Mouse (Mus musculus): ENCODE measurements around the gene Hbb-bt. TPM values are rescaled to one million over a fixed set of nuclear protein-coding genes. Genes with fewer than 3 reads are reported as not detected.
"Not testable (repeated sequence)": the region's sequence is repeated elsewhere in the genome, so short reads cannot be mapped to it uniquely, and the experiment has no call there.

Hbb-bt gene
- polyA plus RNA-seq, 1 experiment, result not detected

DNA sequence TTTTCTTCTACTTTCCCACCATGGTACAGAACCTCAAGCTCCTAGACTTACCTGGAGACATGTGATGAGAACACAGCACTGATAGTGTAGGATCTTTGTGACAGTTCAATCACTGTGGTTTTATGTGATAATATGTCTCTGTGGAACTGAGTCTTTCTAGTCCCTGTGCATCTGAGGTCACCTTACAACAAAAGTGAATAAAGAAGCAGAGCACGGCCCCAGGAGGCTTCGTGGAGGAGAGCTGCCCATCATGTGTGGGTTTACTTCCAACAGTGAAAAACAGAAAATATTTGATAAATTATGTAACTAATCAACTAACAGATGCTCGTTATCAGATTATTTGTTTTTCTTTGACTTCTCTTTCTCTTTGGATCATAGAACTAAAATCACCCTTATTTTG, 34.2 kb downstream of the Hbb-bt start, which contains the start of gene Olfr68:
Gene Olfr68 (minus strand): TSS at position 101 of the 400 bp plus-strand sequence.
- no peaks in the 10 kb centered on the region for H3K36me3 ChIP-seq (ENCODE audit: control insufficient read depth, insufficient read depth)
- H3K4me2 ChIP-seq (ENCODE audit: low read depth), result no peak within 1 kb of the TSS
- H3K27me3 ChIP-seq (ENCODE audit: control insufficient read depth, insufficient read depth, insufficient read length), result no peaks in the 10 kb centered on the region
- H3ac ChIP-seq (ENCODE audit: control insufficient read depth, insufficient read length), result no peak within 1 kb of the TSS
- no peak within 1 kb of the TSS for H3K4me3 ChIP-seq
- no peaks in the 10 kb centered on the region for H3K79me2 ChIP-seq (ENCODE audit: control insufficient read depth, insufficient read depth)
- no peak for TF ChIP-seq CEBPB (IDR thresholded peaks at IDR 0.05; ENCODE audit: insufficient read depth, poor library complexity, severe bottlenecking)
- TF ChIP-seq MYOD1 (IDR thresholded peaks at IDR 0.05; ENCODE audit: control insufficient read depth in 1 of 3, insufficient read length in 2 of 3, low read depth in 2 of 3), result no peak
- TF ChIP-seq TCF12 (IDR thresholded peaks at IDR 0.05; ENCODE audit: insufficient read depth, poor library complexity, severe bottlenecking), result no peak
- no peak for TF ChIP-seq TCF3 (IDR thresholded peaks at IDR 0.05; ENCODE audit: insufficient read length, low read depth)
- TF ChIP-seq POLR2A (IDR thresholded peaks at IDR 0.05; ENCODE audit: insufficient read length, low read depth), result no peak
- TF ChIP-seq SRF (IDR thresholded peaks at IDR 0.05; ENCODE audit: control insufficient read depth, insufficient read length, low read depth), result no peak

DNA sequence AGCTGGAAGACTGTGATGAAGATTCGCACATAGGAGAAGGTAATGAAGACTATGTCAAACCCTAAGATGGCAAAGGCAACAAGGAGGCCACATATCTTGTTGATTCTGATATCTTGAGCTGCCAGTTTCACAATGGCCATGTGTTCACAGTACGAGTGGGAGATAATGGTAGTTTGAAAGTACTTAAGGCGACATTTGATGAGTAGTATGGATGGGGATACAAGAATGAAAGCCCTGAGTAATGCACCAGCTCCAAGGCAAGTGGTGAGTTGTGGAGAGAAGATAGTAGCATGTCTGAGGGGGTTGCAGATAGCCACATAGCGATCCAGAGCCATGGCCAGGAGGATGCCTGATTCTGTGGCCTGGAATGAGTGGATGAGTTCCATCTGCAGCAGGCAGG, 36.1 kb downstream of the Hbb-bt start:
- H3ac ChIP-seq (ENCODE audit: control insufficient read depth, insufficient read length); H3K4me2 ChIP-seq (ENCODE audit: low read depth); H3K27me3 ChIP-seq (ENCODE audit: control insufficient read depth, insufficient read depth, insufficient read length); H3K79me2 ChIP-seq (ENCODE audit: control insufficient read depth, insufficient read depth); H3K4me3 ChIP-seq; H3K36me3 ChIP-seq (ENCODE audit: control insufficient read depth, insufficient read depth): not testable (repeated sequence)

DNA sequence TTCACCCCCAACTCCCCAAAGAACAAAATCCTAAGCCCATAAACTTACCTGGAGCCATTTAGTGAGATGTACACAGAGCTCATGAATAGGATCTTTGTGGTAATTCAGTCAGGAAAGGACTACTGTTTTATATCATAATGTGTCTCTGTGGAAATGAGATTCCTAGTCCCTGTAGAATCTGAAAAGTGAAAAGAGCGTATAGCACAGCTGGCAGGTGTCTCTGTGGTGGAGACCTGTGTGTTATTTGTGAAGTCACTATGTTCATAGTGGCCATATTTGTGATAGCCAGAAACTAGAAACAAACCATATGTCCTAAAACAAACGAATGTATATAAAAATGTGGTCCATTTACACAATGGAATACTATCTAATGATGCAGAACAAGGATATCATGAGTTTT, 42.3 kb downstream of the Hbb-bt start, which contains the start of gene Olfr69:
Gene Olfr69 (minus strand): TSS at position 101 of the 400 bp plus-strand sequence.
- TF ChIP-seq POLR2AphosphoS2 (IDR thresholded peaks at IDR 0.05; ENCODE audit: insufficient read length, low read depth) (no peak), MYOD1 (IDR thresholded peaks at IDR 0.05; ENCODE audit: control insufficient read depth in 1 of 3, insufficient read length in 2 of 3, low read depth in 2 of 3) (no peak), E2F4 (IDR thresholded peaks at IDR 0.05; ENCODE audit: insufficient read depth) (no peak), REST (IDR thresholded peaks at IDR 0.05; ENCODE audit: insufficient read depth, insufficient read length) (no peak), CEBPB (IDR thresholded peaks at IDR 0.05; ENCODE audit: insufficient read depth, poor library complexity, severe bottlenecking) (no peak), TCF3 (IDR thresholded peaks at IDR 0.05; ENCODE audit: insufficient read length, low read depth) (no peak), USF1 (IDR thresholded peaks at IDR 0.05; ENCODE audit: low read depth) (no peak), MAX (IDR thresholded peaks at IDR 0.05; ENCODE audit: low read depth) (no peak), MYOG (IDR thresholded peaks at IDR 0.05; ENCODE audit: control insufficient read depth in 1 of 3, insufficient read depth in 1 of 3, insufficient read length in 2 of 3, low read depth in 2 of 3) (no peak), SRF (IDR thresholded peaks at IDR 0.05; ENCODE audit: control insufficient read depth, insufficient read length, low read depth) (no peak), POLR2A (IDR thresholded peaks at IDR 0.05; ENCODE audit: insufficient read length, low read depth) (no peak), TCF12 (IDR thresholded peaks at IDR 0.05; ENCODE audit: insufficient read depth, poor library complexity, severe bottlenecking) (no peak)
- Histone ChIP-seq H3K79me2 (ENCODE audit: control insufficient read depth, insufficient read depth) (no peaks in the 10 kb centered on the region), H3ac (ENCODE audit: control insufficient read depth, insufficient read length) (no peak within 1 kb of the TSS), H3K36me3 (ENCODE audit: control insufficient read depth, insufficient read depth) (no peaks in the 10 kb centered on the region), H3K27me3 (ENCODE audit: control insufficient read depth, insufficient read depth, insufficient read length) (no peaks in the 10 kb centered on the region), H3K4me3 (no peak within 1 kb of the TSS), H3K4me2 (ENCODE audit: low read depth) (no peak within 1 kb of the TSS)

DNA sequence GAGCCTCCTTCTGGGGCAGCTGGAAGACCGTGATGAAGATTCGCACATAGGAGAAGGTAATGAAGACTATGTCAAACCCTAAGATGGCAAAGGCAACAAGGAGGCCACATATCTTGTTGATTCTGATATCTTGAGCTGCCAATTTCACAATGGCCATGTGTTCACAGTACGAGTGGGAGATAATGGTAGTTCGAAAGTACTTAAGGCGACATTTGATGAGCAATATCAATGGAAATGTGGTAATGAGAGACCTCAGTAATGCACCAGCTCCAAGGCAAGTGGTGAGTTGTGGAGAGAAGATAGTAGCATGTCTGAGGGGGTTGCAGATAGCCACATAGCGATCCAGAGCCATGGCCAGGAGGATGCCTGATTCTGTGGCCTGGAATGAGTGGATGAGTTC, 46.1 kb downstream of the Hbb-bt start:
- not testable (repeated sequence) for H3K4me2 ChIP-seq (ENCODE audit: low read depth); H3K27me3 ChIP-seq (ENCODE audit: control insufficient read depth, insufficient read depth, insufficient read length); H3K4me3 ChIP-seq; H3K79me2 ChIP-seq (ENCODE audit: control insufficient read depth, insufficient read depth); H3K36me3 ChIP-seq (ENCODE audit: control insufficient read depth, insufficient read depth); H3ac ChIP-seq (ENCODE audit: control insufficient read depth, insufficient read length)

Other genes starting within 250 kb of the Hbb-bt start
- gene Olfr616, start 244.9 kb downstream of the Hbb-bt start, polyA plus RNA-seq (2012; fragmentation: generic; extraction: Trizol), result not detected
- gene Olfr617, start 240.9 kb downstream of the Hbb-bt start, polyA plus RNA-seq (2012; fragmentation: generic; extraction: Trizol), result not detected
- gene Olfr618, start 223.9 kb downstream of the Hbb-bt start, polyA plus RNA-seq (2012; fragmentation: generic; extraction: Trizol), result not detected
- gene Olfr619, start 213.4 kb downstream of the Hbb-bt start, polyA plus RNA-seq (2012; fragmentation: generic; extraction: Trizol), result not detected
- gene Olfr620, start 201.5 kb downstream of the Hbb-bt start, polyA plus RNA-seq (2012; fragmentation: generic; extraction: Trizol), result not detected
- not detected for gene Olfr622, start 171.3 kb downstream of the Hbb-bt start, polyA plus RNA-seq (2012; fragmentation: generic; extraction: Trizol)
- not detected for gene Olfr623, start 150.3 kb downstream of the Hbb-bt start, polyA plus RNA-seq (2012; fragmentation: generic; extraction: Trizol)
- not detected for gene Olfr624, start 142.8 kb downstream of the Hbb-bt start, polyA plus RNA-seq (2012; fragmentation: generic; extraction: Trizol)
- gene Olfr625-ps1, start 131.3 kb downstream of the Hbb-bt start, polyA plus RNA-seq (2012; fragmentation: generic; extraction: Trizol), result not detected
- gene Olfr243, start 99.3 kb downstream of the Hbb-bt start, polyA plus RNA-seq (2012; fragmentation: generic; extraction: Trizol), result not detected
- gene Olfr628, start 83.6 kb downstream of the Hbb-bt start, polyA plus RNA-seq (2012; fragmentation: generic; extraction: Trizol), result not detected
- not detected for gene Olfr629, start 69.1 kb downstream of the Hbb-bt start, polyA plus RNA-seq (2012; fragmentation: generic; extraction: Trizol)
- gene Olfr630, start 56.7 kb downstream of the Hbb-bt start, polyA plus RNA-seq (2012; fragmentation: generic; extraction: Trizol), result not detected
- not detected for gene Olfr69, start 42.4 kb downstream of the Hbb-bt start, polyA plus RNA-seq (2012; fragmentation: generic; extraction: Trizol)
- not detected for gene Olfr68, start 34.3 kb downstream of the Hbb-bt start, polyA plus RNA-seq (2012; fragmentation: generic; extraction: Trizol)
- gene Olfr67, start 22.2 kb downstream of the Hbb-bt start, polyA plus RNA-seq (2012; fragmentation: generic; extraction: Trizol), result not detected
- gene Hbb-bs, start 14.1 kb upstream of the Hbb-bt start, polyA plus RNA-seq (2012; fragmentation: generic; extraction: Trizol), result not detected
- not detected for gene Hbb-bh2, start 26.5 kb upstream of the Hbb-bt start, polyA plus RNA-seq (2012; fragmentation: generic; extraction: Trizol)
- not detected for gene Hbb-bh1, start 29.2 kb upstream of the Hbb-bt start, polyA plus RNA-seq (2012; fragmentation: generic; extraction: Trizol)
- not detected for gene Hbb-y, start 39.2 kb upstream of the Hbb-bt start, polyA plus RNA-seq (2012; fragmentation: generic; extraction: Trizol)
- gene Olfr66, start 72.3 kb upstream of the Hbb-bt start, polyA plus RNA-seq (2012; fragmentation: generic; extraction: Trizol), result not detected
- gene Olfr64, start 80.5 kb upstream of the Hbb-bt start, polyA plus RNA-seq (2012; fragmentation: generic; extraction: Trizol), result not detected
- not detected for gene Olfr65, start 89.5 kb upstream of the Hbb-bt start, polyA plus RNA-seq (2012; fragmentation: generic; extraction: Trizol)
- not detected for gene Olfr631, start 114.8 kb upstream of the Hbb-bt start, polyA plus RNA-seq (2012; fragmentation: generic; extraction: Trizol)
- not detected for gene Olfr632, start 120.4 kb upstream of the Hbb-bt start, polyA plus RNA-seq (2012; fragmentation: generic; extraction: Trizol)
- gene Olfr633, start 130.4 kb upstream of the Hbb-bt start, polyA plus RNA-seq (2012; fragmentation: generic; extraction: Trizol), result not detected
- gene Olfr635, start 157.2 kb upstream of the Hbb-bt start, polyA plus RNA-seq (2012; fragmentation: generic; extraction: Trizol), result not detected
- gene Olfr638, start 184.8 kb upstream of the Hbb-bt start, polyA plus RNA-seq (2012; fragmentation: generic; extraction: Trizol), result not detected
- not detected for gene Olfr639, start 203.3 kb upstream of the Hbb-bt start, polyA plus RNA-seq (2012; fragmentation: generic; extraction: Trizol)
- gene Olfr640, start 211.6 kb upstream of the Hbb-bt start, polyA plus RNA-seq (2012; fragmentation: generic; extraction: Trizol), result not detected
- gene Olfr641, start 221.4 kb upstream of the Hbb-bt start, polyA plus RNA-seq (2012; fragmentation: generic; extraction: Trizol), result not detected
- gene Olfr642, start 238.7 kb upstream of the Hbb-bt start, polyA plus RNA-seq (2012; fragmentation: generic; extraction: Trizol), result not detected
- not detected for gene 4930516K23Rik, start 247.4 kb upstream of the Hbb-bt start, polyA plus RNA-seq (2012; fragmentation: generic; extraction: Trizol)